Mouse (Mus musculus): Measurements from ENCODE around the gene Aff4.
A peak's percentile ranks its signal among the peaks of the same experiment; 100 is the strongest.

The Aff4 gene

DNA sequence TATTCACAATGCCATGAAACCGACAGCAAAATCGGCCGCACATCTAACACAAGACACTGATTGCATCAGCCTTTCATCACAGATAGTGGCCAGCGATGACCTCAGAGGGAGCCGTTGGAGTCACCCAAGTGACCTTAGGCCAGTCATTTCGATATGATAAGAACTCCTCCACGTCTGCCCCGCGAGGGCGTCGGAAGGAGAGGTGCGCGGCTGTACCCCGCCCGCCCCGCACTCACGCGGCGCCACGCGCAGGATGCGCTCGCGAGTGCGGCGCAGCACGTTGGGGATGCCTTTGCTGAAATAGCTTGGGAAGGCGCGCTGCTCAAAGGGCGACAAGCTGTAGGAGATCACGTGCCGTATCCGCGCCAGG lies 79.7 kb downstream of the Aff4 start:
- DNase-seq: no peak

DNA sequence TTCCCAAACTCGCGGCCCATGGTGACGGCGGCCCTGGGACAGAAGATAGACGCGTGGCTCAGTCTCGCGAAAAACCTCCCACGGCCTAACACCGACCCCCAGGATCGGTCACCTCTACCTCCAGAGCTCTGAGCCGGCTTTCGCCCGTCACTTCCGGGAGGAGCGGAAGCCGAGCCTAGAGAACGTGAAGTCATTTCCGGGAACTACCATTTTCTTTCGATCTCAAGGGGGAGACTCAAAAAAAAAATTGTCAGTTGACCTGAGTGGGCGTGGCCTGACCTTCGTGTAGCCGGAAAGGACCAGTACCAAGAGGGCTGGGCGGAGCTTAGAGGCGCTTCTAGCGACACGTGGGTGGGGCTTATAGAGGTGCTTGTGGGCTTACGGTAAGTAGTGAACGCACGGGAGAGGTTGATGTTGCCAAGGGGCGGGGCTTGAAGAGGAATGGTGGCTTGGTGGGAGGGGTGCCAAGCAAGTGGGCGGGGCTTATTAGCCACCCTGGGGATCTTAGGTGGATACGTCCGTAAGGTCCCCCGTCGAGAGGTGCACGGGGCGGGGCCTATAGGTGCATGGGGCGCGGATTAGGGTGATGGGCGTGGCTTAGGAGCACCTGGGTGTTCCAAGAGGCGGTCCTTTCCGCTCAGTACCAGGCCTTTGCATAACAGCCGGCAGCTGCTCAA lies 80.2 kb downstream of the Aff4 start, which contains the start of the genes Uqcrq and Gdf9:
Gene Uqcrq (minus strand): TSS at position 162 of the 677 bp plus-strand sequence.
Gene Gdf9 (plus strand): TSS at position 354 of the 677 bp plus-strand sequence.
- peak; percentile 100 for DNase-seq

DNA sequence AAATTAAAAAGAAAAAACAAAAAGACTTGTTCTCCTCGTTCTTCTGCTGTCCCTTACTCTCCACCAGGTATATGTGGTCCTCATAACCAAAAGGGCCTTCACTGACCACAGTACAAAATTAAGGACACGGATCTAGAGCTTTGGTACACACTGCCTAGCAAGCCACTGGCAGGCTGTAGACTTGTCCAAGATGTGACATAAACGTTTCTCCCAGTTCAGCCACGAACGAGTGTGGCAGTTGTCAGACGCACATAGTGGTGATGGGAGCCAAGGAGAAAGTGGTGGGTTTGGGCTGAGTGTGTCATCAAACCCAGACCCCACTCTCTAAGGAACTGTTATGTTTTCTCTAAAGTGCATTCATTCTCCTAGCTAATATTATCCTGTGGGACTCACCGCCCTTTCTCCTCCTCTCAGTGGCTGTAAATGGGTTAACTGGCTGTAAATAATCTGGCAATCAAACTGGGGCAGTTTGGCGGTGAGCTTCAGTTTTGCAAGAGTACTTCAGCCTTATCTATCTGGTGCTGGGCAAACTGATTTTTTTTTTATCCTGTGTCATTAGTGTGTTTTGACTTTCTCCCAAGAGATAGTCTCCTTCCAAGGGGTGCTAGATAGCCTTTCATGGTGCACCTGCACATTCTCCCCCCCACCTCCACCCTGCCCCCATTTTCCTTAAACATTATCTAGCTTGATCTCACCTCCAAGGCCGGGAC lies 80.9 kb downstream of the Aff4 start:
- DNase-seq: no peak

GRCm38 (mm10) chr11:53433057-53433456 lies 82.4 kb downstream of the Aff4 start:
- DNase-seq: no peak

DNA sequence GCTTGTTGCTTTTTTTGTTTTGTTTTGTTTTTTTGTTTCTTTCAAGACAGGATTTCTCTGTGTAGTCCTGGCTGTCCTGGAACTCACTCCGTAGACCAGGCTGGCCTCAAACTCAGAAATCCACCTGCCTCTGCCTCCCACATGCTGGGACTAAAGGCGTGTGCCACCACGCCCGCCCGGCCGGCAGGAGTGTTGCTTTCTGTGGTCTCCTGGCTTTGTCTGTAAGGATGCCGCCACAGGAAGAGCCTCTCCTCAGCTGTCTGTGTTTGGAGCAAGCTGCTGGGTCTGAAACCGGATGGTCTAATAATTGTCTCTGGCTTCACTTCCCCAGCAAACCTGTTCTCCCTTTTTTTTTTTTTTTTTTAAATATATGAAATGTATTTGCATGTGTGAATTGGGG lies 84.9 kb downstream of the Aff4 start:
- DNase-seq: no peak

- no peak for DNase-seq
Measured at GRCm38 (mm10) chr11:53436338-53436737, 85.7 kb downstream of the Aff4 start.

DNA sequence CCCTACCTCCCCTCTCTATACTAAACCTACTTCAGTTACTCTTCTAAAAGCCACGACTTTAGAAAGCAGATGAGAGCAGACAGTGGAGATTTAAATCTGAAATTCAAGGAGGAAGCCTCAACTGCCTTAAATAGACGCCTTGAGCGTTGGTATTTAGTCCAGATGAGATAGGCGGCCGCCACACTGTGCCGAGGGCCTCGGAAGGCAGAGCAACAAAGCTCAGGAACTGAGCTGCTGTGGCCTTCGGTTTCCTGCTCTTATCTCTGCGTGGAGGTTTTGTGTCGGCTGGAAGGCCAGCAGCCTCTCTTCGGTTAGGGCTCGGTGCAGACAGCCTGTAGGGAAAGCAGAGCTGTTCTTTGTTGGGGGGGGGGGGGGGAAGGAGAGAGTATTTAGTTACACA lies 91.3 kb downstream of the Aff4 start:
- peak; percentile 30 for DNase-seq

- DNase-seq: no peak
Measured at GRCm38 (mm10) chr11:53443861-53444260, 93.2 kb downstream of the Aff4 start.

DNA sequence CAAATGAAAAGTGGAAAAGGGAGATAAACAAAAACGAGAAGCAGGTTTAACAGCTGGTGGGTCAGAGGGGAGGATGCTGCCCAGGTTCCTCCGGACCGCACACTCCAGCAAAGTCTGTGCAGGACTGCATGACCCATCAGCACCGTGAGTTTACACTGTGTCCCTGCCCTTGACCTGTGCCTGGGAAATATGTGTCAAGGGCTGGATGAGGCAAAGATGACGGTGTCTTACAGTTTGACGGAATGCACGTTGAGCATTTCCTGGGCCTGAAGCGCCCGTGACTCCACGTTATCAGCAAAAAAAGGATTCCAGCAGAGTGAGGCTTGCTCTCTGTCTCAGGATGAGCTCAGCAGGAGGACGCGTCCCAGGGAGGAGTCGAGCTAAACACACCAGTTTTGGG lies 94.9 kb downstream of the Aff4 start:
- no peak for DNase-seq

GRCm38 (mm10) chr11:53446183-53446582 lies 95.5 kb downstream of the Aff4 start:
- no peak for DNase-seq

DNA sequence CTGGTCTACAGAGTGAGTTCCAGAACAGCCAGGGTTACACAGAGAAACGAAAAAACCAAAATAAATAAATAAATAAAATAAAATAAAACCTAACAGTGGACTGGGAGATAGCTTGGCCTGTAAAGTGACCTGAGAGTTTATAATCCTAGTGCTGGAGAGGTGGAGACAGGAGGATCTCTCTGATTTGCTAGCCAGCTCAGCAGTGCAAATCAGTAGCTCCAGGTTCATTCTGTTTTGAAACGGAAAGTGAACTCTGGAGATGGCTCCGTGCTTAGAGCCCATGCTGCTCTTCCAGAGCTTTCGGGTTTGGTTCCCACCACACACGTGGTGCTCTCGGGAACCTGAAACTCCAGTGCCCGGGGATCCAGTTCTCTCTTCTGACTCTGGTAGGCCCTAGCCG lies 97.4 kb downstream of the Aff4 start:
- no peak for DNase-seq

DNA sequence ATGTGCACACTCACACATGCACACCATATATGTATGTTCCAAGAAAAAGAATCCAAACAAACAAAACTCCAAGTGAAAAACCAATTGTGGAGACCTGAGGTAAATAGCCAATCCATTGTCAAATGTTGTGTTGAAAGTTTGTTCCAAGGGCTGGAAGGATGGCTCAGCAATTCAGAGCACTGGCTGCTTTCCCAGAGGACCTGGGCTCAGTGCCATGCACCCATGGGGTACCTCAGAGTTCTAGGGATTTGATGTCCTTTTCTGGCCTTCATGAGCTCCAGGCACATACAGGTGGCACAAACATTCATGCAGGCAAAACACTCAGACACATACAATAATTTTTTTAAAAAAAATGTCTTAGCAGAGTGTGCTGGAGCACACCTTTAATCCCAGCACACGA lies 97.9 kb downstream of the Aff4 start:
- no peak for DNase-seq

DNA sequence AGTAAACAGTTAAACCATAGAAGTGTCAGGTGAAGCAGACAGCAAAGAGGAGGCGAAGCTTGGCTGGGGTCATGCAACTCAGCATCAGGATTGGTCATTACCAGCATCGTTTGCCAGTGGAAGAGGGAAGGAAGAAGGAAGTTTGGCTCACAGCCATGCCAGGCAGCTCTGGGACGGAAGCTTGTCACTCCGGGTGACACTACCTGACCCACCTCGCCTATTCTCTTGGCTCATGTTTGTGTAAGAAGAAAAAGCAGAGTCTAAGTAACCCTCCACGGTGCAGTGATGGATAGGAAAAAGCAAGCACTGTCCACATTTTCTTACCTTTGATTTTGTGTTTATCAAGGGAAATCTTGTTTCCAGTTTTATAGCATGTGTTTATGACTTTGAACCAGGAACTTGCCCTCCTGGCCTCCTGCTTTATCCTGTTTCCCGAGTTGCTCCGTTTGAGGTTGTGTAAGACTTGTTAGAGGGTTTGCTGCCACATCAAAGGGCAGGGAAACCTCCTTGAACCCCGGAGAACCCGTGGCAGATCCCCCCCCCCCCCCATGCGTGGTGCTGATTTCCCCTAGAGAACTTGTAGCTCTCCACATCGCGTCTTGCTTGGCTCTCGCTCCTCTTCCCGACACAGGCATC lies 99.6 kb downstream of the Aff4 start:
- DNase-seq: no peak

DNA sequence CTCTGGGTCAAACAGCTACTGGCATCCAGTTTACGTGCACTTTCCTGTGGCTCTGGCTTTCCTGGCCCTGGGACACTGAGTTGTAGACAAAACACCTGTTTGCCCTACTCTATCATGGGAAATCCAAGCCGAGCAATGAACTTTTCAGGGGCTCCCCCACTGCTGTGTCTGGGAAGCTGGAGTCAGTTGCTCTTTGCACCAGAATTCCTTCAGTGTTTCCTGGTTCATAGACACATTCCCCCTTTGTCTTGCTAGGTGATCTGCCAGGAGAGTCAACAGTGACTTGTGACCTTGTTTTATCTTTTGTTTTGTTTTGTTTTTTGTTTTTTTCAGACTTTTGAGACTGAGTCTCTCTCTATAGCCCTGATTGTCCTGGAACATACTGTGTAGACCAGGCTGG lies 100.7 kb downstream of the Aff4 start:
- DNase-seq: no peak

DNA sequence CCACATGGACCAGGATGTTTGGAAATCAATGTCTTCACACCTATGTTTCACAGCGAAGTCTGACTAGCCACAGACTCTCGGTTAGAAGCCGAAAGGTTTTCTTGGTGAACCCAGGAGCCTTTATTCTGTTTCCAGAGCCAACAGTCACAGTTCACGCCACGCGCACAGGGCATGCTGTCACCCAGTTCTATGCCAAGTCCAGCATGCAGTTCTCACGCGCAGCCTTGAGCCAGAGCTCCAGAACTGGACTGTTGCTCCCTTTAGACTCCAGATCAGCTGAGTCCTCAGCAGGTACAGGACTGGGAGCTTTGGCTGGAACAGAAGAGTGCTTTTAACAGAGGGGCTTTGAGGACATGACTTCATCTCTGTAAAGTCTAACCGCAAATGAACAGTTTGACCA lies 101.8 kb downstream of the Aff4 start:
- DNase-seq: no peak

DNA sequence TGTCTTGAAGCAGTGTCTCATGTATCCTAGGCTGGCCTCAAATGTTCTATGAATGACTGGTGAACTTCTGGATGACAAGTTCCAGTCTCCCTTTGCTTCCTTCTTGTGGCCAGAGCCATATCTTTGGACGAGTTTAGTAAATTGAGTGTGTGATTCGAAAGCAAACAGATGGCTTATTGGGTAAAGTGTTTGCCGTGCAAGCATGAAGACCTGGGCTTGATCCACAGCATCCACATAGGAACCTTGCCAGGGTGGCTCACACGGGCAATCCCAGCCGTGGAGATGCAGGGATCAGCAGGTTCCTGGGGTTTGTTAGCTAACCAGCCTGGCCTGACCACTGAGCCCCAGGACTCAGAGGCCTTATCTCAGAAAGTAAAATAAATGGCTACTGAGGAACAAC lies 102.4 kb downstream of the Aff4 start:
- DNase-seq: no peak

GRCm38 (mm10) chr11:53456474-53457371 lies 106.1 kb downstream of the Aff4 start, which contains the start of the genes Gm10447 and Shroom1:
Gm10447 (minus strand) TSS chr11:53457110.
Shroom1 (plus strand) TSS chr11:53457205.
- DNase-seq: peak; percentile 82

DNA sequence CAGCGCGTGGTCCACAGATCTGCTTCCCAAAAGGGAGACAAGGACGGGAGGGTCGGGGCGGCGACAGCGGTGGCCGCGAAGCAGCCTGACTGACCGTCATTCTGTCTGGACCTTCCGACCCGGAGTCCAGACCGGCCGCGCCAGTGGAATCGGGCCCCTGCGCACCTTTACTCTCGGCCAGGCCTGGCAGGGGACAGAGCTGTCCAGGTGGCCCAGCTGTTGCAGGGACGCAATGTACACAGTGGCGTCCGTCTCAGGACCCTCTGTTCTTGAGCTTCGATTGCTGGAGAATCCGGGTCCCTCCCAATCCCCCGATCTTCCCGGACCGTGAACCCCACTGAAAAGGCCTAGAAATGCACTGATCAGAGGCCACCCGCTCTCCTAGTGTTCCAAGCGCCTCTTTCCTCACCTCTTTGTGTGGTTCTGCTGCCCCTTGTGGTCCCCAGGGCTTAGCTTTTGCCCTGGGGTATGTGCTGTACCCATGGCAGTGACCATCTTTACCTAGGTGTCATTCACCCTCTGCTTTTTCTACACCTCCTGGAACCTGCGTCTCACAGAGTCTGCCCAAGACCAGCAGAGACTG lies 106.8 kb downstream of the Aff4 start:
- peak; percentile 44 for DNase-seq

DNA sequence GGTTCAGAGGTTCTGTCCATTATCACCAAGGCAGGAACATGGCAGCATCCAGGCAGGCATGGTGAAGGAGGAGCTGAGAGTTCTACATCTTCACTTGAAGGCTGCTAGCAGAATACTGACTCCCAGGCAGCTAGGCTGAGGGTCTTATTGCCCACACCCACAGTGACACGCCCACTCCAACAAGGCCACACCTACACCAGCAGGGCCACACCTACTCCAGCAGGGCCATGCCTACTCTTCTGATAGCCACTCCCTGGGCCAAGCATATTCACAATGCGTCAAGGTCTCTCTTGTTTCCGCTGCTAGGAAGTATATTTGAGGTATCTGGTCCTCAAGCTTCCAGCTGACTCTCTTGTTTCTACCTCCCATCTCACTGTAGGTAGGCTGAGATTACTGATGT lies 108.4 kb downstream of the Aff4 start:
- no peak for DNase-seq

DNA sequence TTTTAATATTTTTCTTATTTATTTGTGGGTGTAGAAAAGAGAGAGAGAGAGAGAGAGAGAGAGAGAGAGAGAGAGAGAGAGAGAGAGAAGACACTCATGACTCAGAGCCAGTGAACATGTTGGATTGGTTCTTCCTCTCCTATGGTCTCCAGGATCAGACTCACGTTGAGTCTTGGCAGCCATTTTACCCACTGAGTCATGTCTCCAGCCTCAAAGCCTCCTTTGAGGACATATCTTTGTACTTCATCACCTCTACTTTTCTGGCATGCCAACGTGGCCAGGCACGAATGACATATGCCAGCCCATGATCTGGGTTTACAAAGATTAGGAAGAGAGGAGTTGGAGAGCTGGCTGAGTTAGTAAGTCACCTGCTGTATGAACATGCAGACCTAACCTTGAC lies 109.6 kb downstream of the Aff4 start:
- no peak for DNase-seq

- DNase-seq: no peak
Measured at GRCm38 (mm10) chr11:53461727-53462126, 111.1 kb downstream of the Aff4 start.
